Mouse (Mus musculus): ENCODE measurements around the gene Tcf15.

Gene Tcf15

GRCm38 (mm10) chr2:152159487-152159886 is 16.1 kb downstream of the Tcf15 start:
- in situ Hi-C loops (cut with MboI, MseI) = loop anchor here in 1 of 2 experiments (25.0 kb wide), 1 partner anchor 1778 kb away; the partner anchor contains the start of gene Bpifb4

- in situ Hi-C loops (cut with MboI, MseI) = loop anchor here in 1 of 2 experiments (25.0 kb wide), 1 partner anchor 1771 kb away; the partner anchor contains the start of gene Bpifb4
These were observed 22.9 kb downstream of the Tcf15 start for GRCm38 (mm10) chr2:152166257-152166656.

GRCm38 (mm10) chr2:152167851-152168290 is 24.5 kb downstream of the Tcf15 start:
- in situ Hi-C loops (cut with MboI, MseI) = loop anchor here in 1 of 2 experiments (25.0 kb wide), 1 partner anchor 1769 kb away; the partner anchor contains the start of gene Bpifb4

- in situ Hi-C loops (cut with MboI, MseI) = loop anchor here in 1 of 2 experiments (25.0 kb wide), 1 partner anchor 1768 kb away; the partner anchor contains the start of gene Bpifb4
These were observed 26.0 kb downstream of the Tcf15 start for GRCm38 (mm10) chr2:152169377-152169776.

GRCm38 (mm10) chr2:152174861-152175260 is 31.5 kb downstream of the Tcf15 start:
- in situ Hi-C loops (cut with MboI, MseI) = loop anchor here in 1 of 2 experiments (25.0 kb wide), 1 partner anchor 1762 kb away; the partner anchor contains the start of gene Bpifb4

- in situ Hi-C loops (cut with MboI, MseI) = no loop called here
These were observed 33.3 kb downstream of the Tcf15 start for GRCm38 (mm10) chr2:152176659-152177058.

- in situ Hi-C loops (cut with MboI, MseI) = no loop called here
These were observed 33.9 kb downstream of the Tcf15 start for GRCm38 (mm10) chr2:152177162-152177805.

- in situ Hi-C loops (cut with MboI, MseI) = no loop called here
These were observed 34.4 kb downstream of the Tcf15 start for GRCm38 (mm10) chr2:152177806-152178170.

- in situ Hi-C loops (cut with MboI, MseI) = no loop called here
These were observed 35.0 kb downstream of the Tcf15 start for GRCm38 (mm10) chr2:152178345-152178744.

GRCm38 (mm10) chr2:152179301-152179700 is 35.9 kb downstream of the Tcf15 start:
- in situ Hi-C loops (cut with MboI, MseI) = no loop called here

GRCm38 (mm10) chr2:152180323-152180722 is 37.0 kb downstream of the Tcf15 start:
- in situ Hi-C loops (cut with MboI, MseI) = no loop called here

GRCm38 (mm10) chr2:152187132-152187531 is 43.8 kb downstream of the Tcf15 start:
- in situ Hi-C loops (cut with MboI, MseI) = loop anchor here in 1 of 2 experiments (5.0 kb wide), 1 partner anchor 260 kb away; no protein-coding TSS in a partner anchor

GRCm38 (mm10) chr2:152189213-152189612 is 45.9 kb downstream of the Tcf15 start:
- in situ Hi-C loops (cut with MboI, MseI) = loop anchor here in 1 of 2 experiments (5.0 kb wide), 1 partner anchor 262 kb away; no protein-coding TSS in a partner anchor

- in situ Hi-C loops (cut with MboI, MseI) = loop anchor here in 1 of 2 experiments (5.0 to 10.0 kb wide), 3 partner anchors 105 to 1785 kb away; partner anchors contain the start of gene Scrt2
These were observed 46.3 kb downstream of the Tcf15 start for GRCm38 (mm10) chr2:152189640-152190039.

- in situ Hi-C loops (cut with MboI, MseI) = loop anchor here in 1 of 2 experiments (10.0 kb wide), 2 partner anchors 105 to 1785 kb away; partner anchors contain the start of gene Scrt2
These were observed 46.8 kb downstream of the Tcf15 start for GRCm38 (mm10) chr2:152190161-152190560.

- in situ Hi-C loops (cut with MboI, MseI) = loop anchor here in 1 of 2 experiments (10.0 kb wide), 2 partner anchors 108 to 1788 kb away; partner anchors contain the start of gene Scrt2
These were observed 49.4 kb downstream of the Tcf15 start for GRCm38 (mm10) chr2:152192591-152193345.

- in situ Hi-C loops (cut with MboI, MseI) = loop anchor here in 1 of 2 experiments (10.0 kb wide), 2 partner anchors 109 to 1789 kb away; partner anchors contain the start of gene Scrt2
These were observed 50.0 kb downstream of the Tcf15 start for GRCm38 (mm10) chr2:152193346-152193710.

- in situ Hi-C loops (cut with MboI, MseI) = loop anchor here in 1 of 2 experiments (10.0 kb wide), 2 partner anchors 110 to 1790 kb away; partner anchors contain the start of gene Scrt2
These were observed 51.2 kb downstream of the Tcf15 start for GRCm38 (mm10) chr2:152194586-152194985.

- in situ Hi-C loops (cut with MboI, MseI) = loop anchor here (5.0 to 10.0 kb wide), 6 partner anchors 80 to 1792 kb away; partner anchors contain the start of gene Scrt2 (in 1 of the 2)
These were observed 53.5 kb downstream of the Tcf15 start for GRCm38 (mm10) chr2:152196896-152197295.

- in situ Hi-C loops (cut with MboI, MseI) = loop anchor here (5.0 to 10.0 kb wide), 6 partner anchors 80 to 1793 kb away; partner anchors contain the start of gene Scrt2 (in 1 of the 2)
These were observed 53.9 kb downstream of the Tcf15 start for GRCm38 (mm10) chr2:152197301-152197712.
